Mouse (Mus musculus): ENCODE measurements around the gene Kank2. TPM values are rescaled to one million over a fixed set of nuclear protein-coding genes. Genes with fewer than 3 reads are reported as not detected.

Kank2 gene
- polyA plus RNA-seq, 1 experiment = 23.0 TPM

- Histone ChIP-seq H3K4me3 (ENCODE audit: low read depth, low read length) (no peak overlapping the region), H3K27ac (ENCODE audit: insufficient read depth, low read depth, low read length) (peak overlapping the region; percentile 81), H3K36me3 (ENCODE audit: control insufficient read depth, insufficient read depth, low read length) (peaks cover 33% of the 10 kb centered on the region), H3K4me1 (ENCODE audit: control insufficient read depth, insufficient read depth, insufficient read length, low read length) (peaks cover 19% of the 10 kb centered on the region), H3K27me3 (ENCODE audit: control insufficient read depth, insufficient read depth, low read length) (no peaks in the 10 kb centered on the region)
- TF ChIP-seq CTCF (IDR thresholded peaks at IDR 0.05; ENCODE audit: extremely low read depth, insufficient read length, insufficient replicate concordance, low read depth, low read length) (no peak), POLR2A (IDR thresholded peaks at IDR 0.05; ENCODE audit: low read depth, low read length) (no peak)
- WGBS = 56% methylated on average over 10 of the region's 10 CpGs
Measured at GRCm38 (mm10) chr9:21752252-21752792, 46.2 kb downstream of the Kank2 start.

DNA sequence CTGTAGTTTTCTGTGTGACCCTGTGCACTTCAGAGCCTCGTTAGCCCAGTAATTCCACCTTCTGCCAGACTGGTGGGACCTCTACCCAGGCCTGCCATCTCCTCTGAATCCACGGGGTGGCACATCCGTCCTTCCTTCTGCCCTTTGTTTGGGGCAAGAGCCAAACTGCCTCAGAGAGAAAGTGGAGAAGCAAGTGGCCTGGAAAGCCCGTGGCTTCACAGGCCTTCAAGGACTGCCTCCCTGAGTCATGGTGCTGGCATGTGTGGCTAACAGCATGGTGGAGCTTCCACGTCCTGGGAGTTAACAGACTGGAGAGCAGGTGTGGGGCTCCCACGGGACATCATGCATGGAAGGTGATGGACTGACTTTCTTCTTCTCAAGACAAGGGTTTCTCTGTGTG lies 47.2 kb downstream of the Kank2 start:
- no peak overlapping the region for H3K27ac ChIP-seq (ENCODE audit: insufficient read depth, low read depth, low read length)
- H3K36me3 ChIP-seq (ENCODE audit: control insufficient read depth, insufficient read depth, low read length) = peaks cover 42% of the 10 kb centered on the region
- 46% methylated on average over 6 of the region's 6 CpGs for WGBS
- TF ChIP-seq POLR2A (IDR thresholded peaks at IDR 0.05; ENCODE audit: low read depth, low read length) (no peak), CTCF (IDR thresholded peaks at IDR 0.05; ENCODE audit: extremely low read depth, insufficient read length, insufficient replicate concordance, low read depth, low read length) (peak; percentile 33; the same call in 1 of the 2 replicates)
- H3K4me3 ChIP-seq (ENCODE audit: low read depth, low read length) = no peak overlapping the region
- no peaks in the 10 kb centered on the region for H3K27me3 ChIP-seq (ENCODE audit: control insufficient read depth, insufficient read depth, low read length)
- H3K4me1 ChIP-seq (ENCODE audit: control insufficient read depth, insufficient read depth, insufficient read length, low read length) = peaks cover 19% of the 10 kb centered on the region

DNA sequence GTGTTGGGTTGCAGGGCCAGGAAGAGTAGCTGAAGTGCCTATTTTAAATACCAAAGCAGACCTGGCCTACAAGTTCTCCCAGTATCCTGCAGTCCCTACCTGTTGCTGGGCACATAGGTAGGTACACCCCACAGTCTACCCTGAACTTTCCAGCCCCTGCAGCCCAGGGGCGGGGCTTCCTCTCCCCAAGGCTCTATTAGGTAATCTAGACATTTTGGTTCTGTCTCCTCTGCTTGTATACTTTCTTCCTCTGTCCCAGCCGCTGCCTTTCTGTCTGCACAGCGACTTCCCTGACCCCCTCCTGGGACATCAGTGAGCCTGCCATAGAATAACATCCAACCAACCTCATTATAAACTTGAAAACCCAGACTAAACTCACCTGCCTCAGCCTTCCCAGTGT lies 48.2 kb downstream of the Kank2 start:
- Histone ChIP-seq H3K27ac (ENCODE audit: insufficient read depth, low read depth, low read length) (no peak overlapping the region), H3K4me3 (ENCODE audit: low read depth, low read length) (no peak overlapping the region), H3K4me1 (ENCODE audit: control insufficient read depth, insufficient read depth, insufficient read length, low read length) (peaks cover 19% of the 10 kb centered on the region), H3K36me3 (ENCODE audit: control insufficient read depth, insufficient read depth, low read length) (peaks cover 52% of the 10 kb centered on the region), H3K27me3 (ENCODE audit: control insufficient read depth, insufficient read depth, low read length) (no peaks in the 10 kb centered on the region)
- TF ChIP-seq POLR2A (IDR thresholded peaks at IDR 0.05; ENCODE audit: low read depth, low read length) = no peak
- TF ChIP-seq CTCF (IDR thresholded peaks at IDR 0.05; ENCODE audit: extremely low read depth, insufficient read length, insufficient replicate concordance, low read depth, low read length) = no peak
- WGBS = 84% methylated on average over 3 of the region's 3 CpGs

GRCm38 (mm10) chr9:21749382-21750118 lies 49.0 kb downstream of the Kank2 start:
- Histone ChIP-seq H3K36me3 (ENCODE audit: control insufficient read depth, insufficient read depth, low read length) (peaks cover 59% of the 10 kb centered on the region), H3K4me3 (ENCODE audit: low read depth, low read length) (no peak overlapping the region), H3K27me3 (ENCODE audit: control insufficient read depth, insufficient read depth, low read length) (no peaks in the 10 kb centered on the region), H3K4me1 (ENCODE audit: control insufficient read depth, insufficient read depth, insufficient read length, low read length) (peaks cover 19% of the 10 kb centered on the region), H3K27ac (ENCODE audit: insufficient read depth, low read depth, low read length) (no peak overlapping the region)
- WGBS = 87% methylated on average over 6 of the region's 6 CpGs
- no peak for TF ChIP-seq CTCF (IDR thresholded peaks at IDR 0.05; ENCODE audit: extremely low read depth, insufficient read length, insufficient replicate concordance, low read depth, low read length)
- TF ChIP-seq POLR2A (IDR thresholded peaks at IDR 0.05; ENCODE audit: low read depth, low read length) = no peak

GRCm38 (mm10) chr9:21748491-21748890 lies 50.1 kb downstream of the Kank2 start:
- H3K4me3 ChIP-seq (ENCODE audit: low read depth, low read length) = no peak overlapping the region
- 69% methylated on average over 10 of the region's 10 CpGs for WGBS
- H3K36me3 ChIP-seq (ENCODE audit: control insufficient read depth, insufficient read depth, low read length) = peaks cover 69% of the 10 kb centered on the region
- peaks cover 12% of the 10 kb centered on the region for H3K4me1 ChIP-seq (ENCODE audit: control insufficient read depth, insufficient read depth, insufficient read length, low read length)
- no peak for TF ChIP-seq POLR2A (IDR thresholded peaks at IDR 0.05; ENCODE audit: low read depth, low read length)
- TF ChIP-seq CTCF (IDR thresholded peaks at IDR 0.05; ENCODE audit: extremely low read depth, insufficient read length, insufficient replicate concordance, low read depth, low read length) = no peak
- no peak overlapping the region for H3K27ac ChIP-seq (ENCODE audit: insufficient read depth, low read depth, low read length)
- no peaks in the 10 kb centered on the region for H3K27me3 ChIP-seq (ENCODE audit: control insufficient read depth, insufficient read depth, low read length)

DNA sequence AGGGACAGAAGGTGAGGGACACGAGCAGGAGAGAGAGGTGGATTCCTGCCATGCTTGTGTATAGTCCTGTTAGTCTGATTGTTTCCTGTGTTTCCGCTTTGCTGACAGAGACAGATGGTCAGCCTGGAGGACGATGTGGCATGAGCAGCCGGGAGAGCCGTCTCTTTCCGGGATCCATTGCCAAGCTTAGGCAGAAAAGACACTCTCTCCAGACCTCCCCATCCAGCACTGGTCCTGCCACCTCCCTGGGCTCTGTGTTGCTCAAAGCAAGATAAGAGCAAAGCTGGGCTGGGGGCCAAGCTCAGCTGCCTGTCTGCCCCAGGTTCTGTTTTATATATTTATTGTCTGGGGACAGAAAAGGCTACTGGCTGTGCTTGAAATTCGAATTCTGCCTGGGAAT lies 50.5 kb downstream of the Kank2 start:
- TF ChIP-seq POLR2A (IDR thresholded peaks at IDR 0.05; ENCODE audit: low read depth, low read length) (no peak), CTCF (IDR thresholded peaks at IDR 0.05; ENCODE audit: extremely low read depth, insufficient read length, insufficient replicate concordance, low read depth, low read length) (no peak)
- WGBS = 11% methylated on average over 7 of the region's 7 CpGs
- H3K36me3 ChIP-seq (ENCODE audit: control insufficient read depth, insufficient read depth, low read length) = peaks cover 70% of the 10 kb centered on the region
- no peaks in the 10 kb centered on the region for H3K27me3 ChIP-seq (ENCODE audit: control insufficient read depth, insufficient read depth, low read length)
- H3K4me1 ChIP-seq (ENCODE audit: control insufficient read depth, insufficient read depth, insufficient read length, low read length) = peaks cover 9% of the 10 kb centered on the region
- no peak overlapping the region for H3K4me3 ChIP-seq (ENCODE audit: low read depth, low read length)
- H3K27ac ChIP-seq (ENCODE audit: insufficient read depth, low read depth, low read length) = 0 out of 2 replicates have a peak overlapping the region, but pooled peaks have one; percentile 15

GRCm38 (mm10) chr9:21747238-21747774 lies 51.2 kb downstream of the Kank2 start:
- Histone ChIP-seq H3K4me1 (ENCODE audit: control insufficient read depth, insufficient read depth, insufficient read length, low read length) (peaks cover 7% of the 10 kb centered on the region), H3K4me3 (ENCODE audit: low read depth, low read length) (no peak overlapping the region), H3K36me3 (ENCODE audit: control insufficient read depth, insufficient read depth, low read length) (peaks cover 76% of the 10 kb centered on the region), H3K27me3 (ENCODE audit: control insufficient read depth, insufficient read depth, low read length) (no peaks in the 10 kb centered on the region), H3K27ac (ENCODE audit: insufficient read depth, low read depth, low read length) (no peak overlapping the region)
- WGBS = 74% methylated on average over 3 of the region's 3 CpGs
- TF ChIP-seq CTCF (IDR thresholded peaks at IDR 0.05; ENCODE audit: extremely low read depth, insufficient read length, insufficient replicate concordance, low read depth, low read length) = no peak
- no peak for TF ChIP-seq POLR2A (IDR thresholded peaks at IDR 0.05; ENCODE audit: low read depth, low read length)
